Mouse (Mus musculus) lung, adult 2 months (tissue): ENCODE measurements around the gene Dop1b.

Experiments
- CTCF ChIP-seq: fragments of 200-500 bp; IDR thresholded peaks from 2 replicates; pipeline ENCODE4 v1.5.1; 2011; ENCODE audit warnings: mild to moderate bottlenecking, low read length, control low read depth; ENCODE audit not compliant: insufficient read depth
- POLR2A ChIP-seq: fragments of 200-500 bp; IDR thresholded peaks from 2 replicates; pipeline ENCODE4 v1.6.1; 2011; ENCODE audit warnings: low read depth, mild to moderate bottlenecking, control low read depth, low read length, borderline replicate concordance; ENCODE audit errors: extremely low read depth

GRCm38 (mm10) chr16:93751816-93752215, 40.1 kb downstream of the Dop1b start:
- TF ChIP-seq CTCF (no peak), POLR2A (no peak)
